Mouse (Mus musculus) heart, embryonic 10.5 days (tissue): ENCODE measurements at regions not wholly inside any gene's neighbourhood (a gene's known extent, or its start where the extent isn't known, plus 50 kb on each side); places are given as distances from the start of the nearest gene placed in this dataset.
A peak's percentile ranks its signal among the peaks of the same experiment; 100 is the strongest.

Experiments
- DNase-seq: peaks from one replicate; pipeline ENCODE4 v3.0.0-alpha.2; 2017; ENCODE audit warnings: low spot score
- H3K27ac ChIP-seq: fragments of 300-500 bp; sonication (generic); 2 replicates; pipeline ENCODE4 v1.5.1; 2016; ENCODE audit warnings: mild to moderate bottlenecking
- H3K27me3 ChIP-seq: fragments of 300-500 bp; sonication (generic); 2 replicates; pipeline ENCODE4 v1.6.1; 2016; ENCODE audit warnings: mild to moderate bottlenecking; ENCODE audit not compliant: poor library complexity, insufficient read depth, severe bottlenecking
- H3K36me3 ChIP-seq: fragments of 300-500 bp; sonication (generic); 2 replicates; pipeline ENCODE4 v1.6.1; 2016; ENCODE audit warnings: mild to moderate bottlenecking, moderate library complexity
- H3K4me1 ChIP-seq: fragments of 300-500 bp; sonication (generic); 2 replicates; pipeline ENCODE4 v1.6.1; 2016; ENCODE audit warnings: mild to moderate bottlenecking
- H3K4me3 ChIP-seq: fragments of 300-500 bp; sonication (generic); 2 replicates; pipeline ENCODE4 v1.5.1; 2016; ENCODE audit warnings: mild to moderate bottlenecking, moderate library complexity
- H3K9me3 ChIP-seq: fragments of 300-500 bp; sonication (generic); 2 replicates; pipeline ENCODE4 v1.6.1; 2016; ENCODE audit warnings: mild to moderate bottlenecking, moderate library complexity
- WGBS: fragments of 180-500 bp; shearing (Covaris S2); methylation state at CpG from one replicate; pipeline ENCODE4 v1.1.7; 2016; 5-methylcytosine and 5-hydroxymethylcytosine counted together

- no peak for DNase-seq
- Histone ChIP-seq H3K27me3 (no peaks in the 10 kb centered on the region), H3K9me3 (no peaks in the 10 kb centered on the region), H3K36me3 (no peaks in the 10 kb centered on the region), H3K27ac (no peak overlapping the region), H3K4me1 (no peaks in the 10 kb centered on the region), H3K4me3 (no peak overlapping the region)
- 70% methylated on average over 3 of the region's 3 CpGs for WGBS
These were observed 331.0 kb downstream of the Tns1 start for GRCm38 (mm10) chr1:73793256-73793655.

GRCm38 (mm10) chr1:73792311-73792710 lies 331.9 kb downstream of the Tns1 start:
- no peak for DNase-seq
- WGBS = 86% methylated on average over 5 of the region's 5 CpGs
- Histone ChIP-seq H3K27ac (no peak overlapping the region), H3K9me3 (no peaks in the 10 kb centered on the region), H3K4me1 (peaks cover 4% of the 10 kb centered on the region; the same call in 1 of the 2 replicates), H3K27me3 (no peaks in the 10 kb centered on the region), H3K36me3 (no peaks in the 10 kb centered on the region), H3K4me3 (no peak overlapping the region)

- Histone ChIP-seq H3K4me3 (no peak overlapping the region), H3K27me3 (no peaks in the 10 kb centered on the region), H3K27ac (peak overlapping the region; percentile 38; the same call in 1 of the 2 replicates), H3K4me1 (peaks cover 4% of the 10 kb centered on the region; the same call in 1 of the 2 replicates), H3K36me3 (no peaks in the 10 kb centered on the region), H3K9me3 (no peaks in the 10 kb centered on the region)
- no peak for DNase-seq
- 48% methylated on average over 2 of the region's 2 CpGs for WGBS
These were observed 336.6 kb downstream of the Tns1 start for GRCm38 (mm10) chr1:73787666-73788065.

GRCm38 (mm10) chr1:73787224-73787623 lies 337.0 kb downstream of the Tns1 start:
- 65% methylated on average over 7 of the region's 7 CpGs for WGBS
- Histone ChIP-seq H3K4me1 (peaks cover 4% of the 10 kb centered on the region; the same call in 1 of the 2 replicates), H3K9me3 (no peaks in the 10 kb centered on the region), H3K4me3 (no peak overlapping the region), H3K36me3 (no peaks in the 10 kb centered on the region), H3K27me3 (no peaks in the 10 kb centered on the region), H3K27ac (0 out of 2 replicates have a peak overlapping the region, but pooled peaks have one; percentile 38)
- DNase-seq = peak; percentile 36

GRCm38 (mm10) chr1:73783303-73783702 lies 340.9 kb downstream of the Tns1 start:
- Histone ChIP-seq H3K4me1 (peaks cover 4% of the 10 kb centered on the region; the same call in 1 of the 2 replicates), H3K27ac (no peak overlapping the region), H3K4me3 (no peak overlapping the region), H3K27me3 (no peaks in the 10 kb centered on the region), H3K9me3 (no peaks in the 10 kb centered on the region), H3K36me3 (no peaks in the 10 kb centered on the region)
- 84% methylated on average over 2 of the region's 2 CpGs for WGBS
- DNase-seq = no peak

GRCm38 (mm10) chr1:73782871-73783270 lies 341.4 kb downstream of the Tns1 start:
- no peaks in the 10 kb centered on the region for H3K27me3 ChIP-seq
- H3K9me3 ChIP-seq = no peaks in the 10 kb centered on the region
- 86% methylated on average over 2 of the region's 2 CpGs for WGBS
- peaks cover 4% of the 10 kb centered on the region; the same call in 1 of the 2 replicates for H3K4me1 ChIP-seq
- H3K36me3 ChIP-seq = no peaks in the 10 kb centered on the region
- peak; percentile 14 for DNase-seq
- H3K4me3 ChIP-seq = no peak overlapping the region
- H3K27ac ChIP-seq = no peak overlapping the region

- Histone ChIP-seq H3K9me3 (no peaks in the 10 kb centered on the region), H3K27ac (no peak overlapping the region), H3K4me3 (no peak overlapping the region), H3K27me3 (no peaks in the 10 kb centered on the region), H3K4me1 (no peaks in the 10 kb centered on the region), H3K36me3 (no peaks in the 10 kb centered on the region)
- WGBS = 70% methylated on average over 5 of the region's 5 CpGs
- no peak for DNase-seq
These were observed 352.5 kb downstream of the Tns1 start for GRCm38 (mm10) chr1:73771773-73772172.

- no peaks in the 10 kb centered on the region for H3K27me3 ChIP-seq
- 73% methylated on average over 5 of the region's 5 CpGs for WGBS
- H3K4me3 ChIP-seq = no peak overlapping the region
These were observed 353.6 kb downstream of the Tns1 start for GRCm38 (mm10) chr1:73770631-73771030.

GRCm38 (mm10) chr1:73764611-73765333 lies 359.5 kb downstream of the Tns1 start:
- Histone ChIP-seq H3K36me3 (no peaks in the 10 kb centered on the region), H3K4me3 (no peak overlapping the region), H3K27me3 (no peaks in the 10 kb centered on the region), H3K9me3 (no peaks in the 10 kb centered on the region), H3K27ac (no peak overlapping the region), H3K4me1 (peaks cover 4% of the 10 kb centered on the region)
- no peak for DNase-seq
- WGBS = 52% methylated on average over 5 of the region's 5 CpGs

More at GRCm38 (mm10) chr1:73770631-73771030, 353.6 kb downstream of the Tns1 start:
- Histone ChIP-seq H3K27ac (no peak overlapping the region), H3K36me3 (no peaks in the 10 kb centered on the region), H3K9me3 (no peaks in the 10 kb centered on the region), H3K4me1 (no peaks in the 10 kb centered on the region)
- no peak for DNase-seq

GRCm38 (mm10) chr1:73758110-73759061 lies 365.9 kb downstream of the Tns1 start:
- H3K27ac ChIP-seq = no peak overlapping the region
- 47% methylated on average over 11 of the region's 11 CpGs for WGBS
- no peak for DNase-seq
- H3K27me3 ChIP-seq = no peaks in the 10 kb centered on the region
- H3K4me3 ChIP-seq = no peak overlapping the region
- no peaks in the 10 kb centered on the region for H3K36me3 ChIP-seq
- no peaks in the 10 kb centered on the region for H3K9me3 ChIP-seq
- 0 out of 2 replicates have a peak, but pooled peaks cover 5% of the 10 kb centered on the region for H3K4me1 ChIP-seq

GRCm38 (mm10) chr1:73755791-73756190 lies 368.5 kb downstream of the Tns1 start:
- WGBS = 62% methylated on average over 5 of the region's 5 CpGs

GRCm38 (mm10) chr1:73754928-73755327 lies 369.3 kb downstream of the Tns1 start:
- WGBS = 75% methylated on average over 2 of the region's 2 CpGs

More at GRCm38 (mm10) chr1:73755791-73756190, 368.5 kb downstream of the Tns1 start:
- Histone ChIP-seq H3K36me3 (no peaks in the 10 kb centered on the region), H3K27me3 (no peaks in the 10 kb centered on the region), H3K9me3 (no peaks in the 10 kb centered on the region), H3K4me3 (no peak overlapping the region), H3K4me1 (0 out of 2 replicates have a peak, but pooled peaks cover 5% of the 10 kb centered on the region), H3K27ac (no peak overlapping the region)
- no peak for DNase-seq

GRCm38 (mm10) chr1:73753157-73753556 lies 371.1 kb downstream of the Tns1 start:
- Histone ChIP-seq H3K4me1 (0 out of 2 replicates have a peak, but pooled peaks cover under 1% of the 10 kb centered on the region), H3K36me3 (no peaks in the 10 kb centered on the region), H3K27me3 (no peaks in the 10 kb centered on the region), H3K9me3 (no peaks in the 10 kb centered on the region), H3K4me3 (no peak overlapping the region), H3K27ac (no peak overlapping the region)
- DNase-seq = no peak
- WGBS = 84% methylated on average over 2 of the region's 2 CpGs

More at GRCm38 (mm10) chr1:73754928-73755327, 369.3 kb downstream of the Tns1 start:
- 0 out of 2 replicates have a peak, but pooled peaks cover 5% of the 10 kb centered on the region for H3K4me1 ChIP-seq
- no peak for DNase-seq
- no peaks in the 10 kb centered on the region for H3K27me3 ChIP-seq
- no peak overlapping the region for H3K4me3 ChIP-seq
- no peaks in the 10 kb centered on the region for H3K36me3 ChIP-seq
- H3K27ac ChIP-seq = no peak overlapping the region
- H3K9me3 ChIP-seq = no peaks in the 10 kb centered on the region
